Mouse (Mus musculus): ENCODE results near the gene Lpp. TPM values are rescaled to one million over a fixed set of nuclear protein-coding genes. Genes with fewer than 3 reads are reported as not detected.

Lpp gene
- total and polyA plus RNA-seq, 3 experiments: not detected

DNA sequence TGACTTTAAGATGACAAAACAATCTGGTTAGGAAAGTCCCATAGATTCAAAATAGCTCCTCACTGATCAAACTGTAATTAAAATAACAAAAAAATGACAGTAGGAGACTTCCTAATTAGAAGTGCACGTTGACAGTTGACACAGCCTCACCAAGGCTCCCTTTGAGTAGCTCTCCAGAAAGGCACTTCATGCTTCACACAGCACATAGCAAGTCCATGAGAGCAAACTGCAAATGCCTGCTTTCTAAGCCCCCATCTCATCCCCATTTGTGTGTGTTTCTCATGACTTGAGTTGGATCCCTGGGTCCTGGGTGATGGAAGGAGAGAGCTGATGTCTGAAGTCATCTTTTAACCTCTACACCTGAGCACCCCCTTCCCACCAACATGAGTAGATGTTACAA, 78.5 kb downstream of the Lpp start:
- Histone ChIP-seq H3K4me1 (ENCODE audit: control insufficient read depth in 1 of 2, insufficient read depth in 2 of 2, low read length in 2 of 2) (no peaks in the 10 kb centered on the region), H3K9ac (ENCODE audit: control insufficient read depth, low read depth, low read length, poor library complexity, severe bottlenecking) (no peak overlapping the region), H3K36me3 (ENCODE audit: control insufficient read depth in 1 of 2, insufficient read depth in 2 of 2, low read length in 2 of 2) (no peaks in the 10 kb centered on the region), H3K27me3 (ENCODE audit: control insufficient read depth in 1 of 2, insufficient read depth in 2 of 2, low read length in 2 of 2) (no peaks in the 10 kb centered on the region), H3K27ac (ENCODE audit: control insufficient read depth, low read depth, low read length) (no peak overlapping the region), H3K9me3 (replicated peaks; ENCODE audit: insufficient read depth, low read length) (no peaks in the 10 kb centered on the region), H3K4me3 (ENCODE audit: control insufficient read depth in 1 of 2, insufficient read depth in 1 of 2, low read depth in 2 of 2, low read length in 2 of 2) (no peak overlapping the region), H3K79me2 (ENCODE audit: control insufficient read depth, insufficient read depth, low read length, poor library complexity) (no peaks in the 10 kb centered on the region)
- TF ChIP-seq RCOR1 (IDR thresholded peaks at IDR 0.05; ENCODE audit: low read depth, low read length) (no peak), TAL1 (IDR thresholded peaks at IDR 0.05; ENCODE audit: low read length) (no peak), TBP (IDR thresholded peaks at IDR 0.05; ENCODE audit: low read depth, low read length) (no peak), CHD1 (IDR thresholded peaks at IDR 0.05; ENCODE audit: low read depth, low read length) (no peak), POLR2A (IDR thresholded peaks at IDR 0.05; ENCODE audit: control insufficient read depth in 1 of 2, insufficient read depth in 1 of 2, low read depth in 1 of 2, low read length in 2 of 2, poor library complexity in 1 of 2) (no peak), MAX (IDR thresholded peaks at IDR 0.05; ENCODE audit: low read length) (no peak), UBTF (IDR thresholded peaks at IDR 0.05; ENCODE audit: borderline replicate concordance, insufficient read depth, low read depth, low read length) (no peak), NRF1 (IDR thresholded peaks at IDR 0.05; ENCODE audit: insufficient read depth, low read depth, low read length, poor library complexity, severe bottlenecking) (no peak), KAT2A (conservative IDR thresholded peaks at IDR 0.05; ENCODE audit: low read depth, low read length) (no peak), MYB (IDR thresholded peaks at IDR 0.05; ENCODE audit: low read depth, low read length) (no peak), CTCF (IDR thresholded peaks at IDR 0.05 in 2 of 3, conservative IDR thresholded peaks at IDR 0.05 in 1 of 3; ENCODE audit: control insufficient read depth in 1 of 3, insufficient read depth in 1 of 3, low read depth in 2 of 3, low read length in 3 of 3, poor library complexity in 1 of 3, severe bottlenecking in 1 of 3) (no peak), EP300 (IDR thresholded peaks at IDR 0.05; ENCODE audit: low read depth in 1 of 2, low read length in 2 of 2) (no peak), TCF12 (IDR thresholded peaks at IDR 0.05; ENCODE audit: low read depth, low read length) (no peak), POLR2AphosphoS5 (IDR thresholded peaks at IDR 0.05; ENCODE audit: borderline replicate concordance, low read depth, low read length) (no peak), RAD21 (IDR thresholded peaks at IDR 0.05; ENCODE audit: low read depth, low read length) (no peak), ZMIZ1 (IDR thresholded peaks at IDR 0.05; ENCODE audit: low read depth, low read length) (no peak), CHD2 (IDR thresholded peaks at IDR 0.05; ENCODE audit: low read length) (no peak), E2F4 (IDR thresholded peaks at IDR 0.05; ENCODE audit: borderline replicate concordance, low read depth, low read length) (no peak)
- DNase-seq (ENCODE audit: low read depth, low spot score): no peak

DNA sequence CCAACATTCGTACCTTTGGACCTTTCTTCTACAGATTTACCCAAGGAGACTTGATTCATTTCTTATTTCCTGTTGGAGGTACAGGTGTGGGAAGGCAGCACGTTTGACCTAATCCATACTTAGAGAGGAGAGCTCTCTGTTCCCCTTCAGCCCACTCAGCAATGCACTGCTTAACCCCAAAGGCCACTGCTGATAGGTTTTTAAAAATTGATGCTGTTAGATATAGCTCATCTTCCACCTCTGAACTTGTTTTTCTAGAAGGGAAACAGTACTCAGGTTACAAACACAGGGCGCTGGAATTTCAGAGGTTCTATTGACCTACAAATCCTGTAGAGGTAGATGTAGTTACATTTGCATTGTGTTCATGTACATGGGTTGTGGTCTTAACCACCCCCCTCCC, 80.7 kb downstream of the Lpp start:
- H3K9me3 ChIP-seq (replicated peaks; ENCODE audit: insufficient read depth, low read length): no peaks in the 10 kb centered on the region
- H3K4me3 ChIP-seq (ENCODE audit: control insufficient read depth in 1 of 2, insufficient read depth in 1 of 2, low read depth in 2 of 2, low read length in 2 of 2): no peak overlapping the region
- H3K9ac ChIP-seq (ENCODE audit: control insufficient read depth, low read depth, low read length, poor library complexity, severe bottlenecking): no peak overlapping the region
- no peaks in the 10 kb centered on the region for H3K79me2 ChIP-seq (ENCODE audit: control insufficient read depth, insufficient read depth, low read length, poor library complexity)
- no peaks in the 10 kb centered on the region for H3K4me1 ChIP-seq (ENCODE audit: control insufficient read depth in 1 of 2, insufficient read depth in 2 of 2, low read length in 2 of 2)
- H3K27me3 ChIP-seq (ENCODE audit: control insufficient read depth in 1 of 2, insufficient read depth in 2 of 2, low read length in 2 of 2): no peaks in the 10 kb centered on the region
- no peaks in the 10 kb centered on the region for H3K36me3 ChIP-seq (ENCODE audit: control insufficient read depth in 1 of 2, insufficient read depth in 2 of 2, low read length in 2 of 2)
- DNase-seq (ENCODE audit: low read depth, low spot score): no peak
- no peak overlapping the region for H3K27ac ChIP-seq (ENCODE audit: control insufficient read depth, low read depth, low read length)
- TF ChIP-seq POLR2AphosphoS5 (IDR thresholded peaks at IDR 0.05; ENCODE audit: borderline replicate concordance, low read depth, low read length) (no peak), ZC3H11A (IDR thresholded peaks at IDR 0.05; ENCODE audit: low read depth, low read length) (no peak), ELF1 (IDR thresholded peaks at IDR 0.05; ENCODE audit: low read depth, low read length) (no peak)
